Mouse (Mus musculus) midbrain, postnatal 0 days (tissue): ENCODE results near the gene Syne1. TPM values are rescaled to one million over a fixed set of nuclear protein-coding genes. Genes with fewer than 3 reads are reported as not detected.

Experiments
- ATAC-seq: fragments of 200-750 bp; cut with Nextera tagmentation; 2 replicates; pipeline ENCODE4 v1.8.0; 2017; ENCODE audit warnings: moderate number of reproducible peaks, mild to moderate bottlenecking, moderate TSS enrichment, moderate library complexity; ENCODE audit not compliant: low FRiP score
- DNase-seq: peaks from one replicate; pipeline ENCODE4 v3.0.0-alpha.2; 2015; ENCODE audit warnings: low spot score
- H3K27ac ChIP-seq: fragments of 300-500 bp; sonication (generic); 2 replicates; pipeline ENCODE4 v1.5.1; 2014; ENCODE audit warnings: low read depth, mild to moderate bottlenecking, low read length, mixed read lengths
- H3K27me3 ChIP-seq: fragments of 300-500 bp; sonication (generic); 2 replicates; pipeline ENCODE4 v1.6.1; 2014; ENCODE audit warnings: low read length, control low read depth, mixed read lengths; ENCODE audit not compliant: insufficient read depth
- H3K36me3 ChIP-seq: fragments of 300-500 bp; sonication (generic); 2 replicates; pipeline ENCODE4 v1.6.1; 2014; ENCODE audit warnings: low read length, control low read depth, mixed read lengths; ENCODE audit not compliant: insufficient read depth
- H3K4me1 ChIP-seq: fragments of 300-500 bp; sonication (generic); 2 replicates; pipeline ENCODE4 v1.6.1; 2014; ENCODE audit warnings: mild to moderate bottlenecking, control low read depth, antibody characterized with exemption, low read length, mixed read lengths; ENCODE audit not compliant: insufficient read depth
- H3K4me2 ChIP-seq: fragments of 300-500 bp; sonication (generic); 2 replicates; pipeline ENCODE4 v1.6.1; 2014; ENCODE audit warnings: low read depth, mild to moderate bottlenecking, low read length, mixed read lengths; ENCODE audit not compliant: poor library complexity, severe bottlenecking
- H3K4me3 ChIP-seq: fragments of 300-500 bp; sonication (generic); 2 replicates; pipeline ENCODE4 v1.5.1; 2014; ENCODE audit warnings: low read depth, mild to moderate bottlenecking, low read length, moderate library complexity
- H3K9ac ChIP-seq: fragments of 300-500 bp; sonication (generic); replicated peaks from 2 replicates; pipeline ENCODE4 v1.6.1; 2014; ENCODE audit warnings: mild to moderate bottlenecking, low read length, moderate library complexity, mixed read lengths; ENCODE audit not compliant: poor library complexity, severe bottlenecking
- H3K9me3 ChIP-seq: fragments of 300-500 bp; sonication (generic); 2 replicates; pipeline ENCODE4 v1.6.1; 2016; ENCODE audit warnings: low read length, control low read depth
- CTCF ChIP-seq: IDR thresholded peaks from 2 replicates; pipeline ENCODE4 v1.5.1; 2016; ENCODE audit warnings: antibody characterized with exemption, mild to moderate bottlenecking
- WGBS: fragments of 180-500 bp; shearing (Covaris S2); extraction: QIAGEN DNeasy Blood & Tissue Kit; methylation state at CpG from one replicate; pipeline ENCODE4 v1.1.7; 2014; 5-methylcytosine and 5-hydroxymethylcytosine counted together
- polyA plus RNA-seq: library from polyadenylated mRNA; unstranded; fragments of >200 nt; fragmentation: Nextera tagmentation; extraction: Ambion mirVana; gene quantifications from 2 replicates; pipeline ENCODE4 v1.2.1, GENCODE M21; 2015
- total RNA-seq: library from RNA; depleted of rRNA; stranded (reverse); fragments of >200 nt; gene quantifications from 2 replicates; pipeline ENCODE4 v1.2.3, GENCODE M21; 2014

The Syne1 gene
- total and polyA plus RNA-seq, 2 experiments from 2014 or later: 18.6 to 99.3 TPM

GRCm38 (mm10) chr10:5028301-5028700 lies 523.0 kb downstream of the Syne1 start:
- no peak for ATAC-seq
- DNase-seq: no peak
- TF ChIP-seq CTCF: no peak
- Histone ChIP-seq H3K27me3 (no peaks in the 10 kb centered on the region), H3K4me1 (no peaks in the 10 kb centered on the region), H3K27ac (no peak overlapping the region), H3K9me3 (no peaks in the 10 kb centered on the region), H3K4me2 (no peak overlapping the region), H3K36me3 (peaks cover 19% of the 10 kb centered on the region), H3K4me3 (no peak overlapping the region), H3K9ac (no peak overlapping the region)
- WGBS: 92% methylated on average over 9 of the region's 9 CpGs

GRCm38 (mm10) chr10:5027208-5027607 lies 524.1 kb downstream of the Syne1 start:
- no peak for DNase-seq
- H3K9ac ChIP-seq: no peak overlapping the region
- peaks cover 16% of the 10 kb centered on the region for H3K36me3 ChIP-seq
- no peaks in the 10 kb centered on the region for H3K9me3 ChIP-seq
- H3K27me3 ChIP-seq: no peaks in the 10 kb centered on the region
- no peak overlapping the region for H3K4me2 ChIP-seq
- no peak for ATAC-seq
- H3K27ac ChIP-seq: no peak overlapping the region
- H3K4me1 ChIP-seq: no peaks in the 10 kb centered on the region
- TF ChIP-seq CTCF: no peak
- H3K4me3 ChIP-seq: no peak overlapping the region
- 83% methylated on average over 1 of the region's 1 CpGs for WGBS

GRCm38 (mm10) chr10:5025906-5026305 lies 525.4 kb downstream of the Syne1 start:
- Histone ChIP-seq H3K36me3 (peaks cover 14% of the 10 kb centered on the region), H3K4me3 (no peak overlapping the region), H3K9ac (no peak overlapping the region), H3K4me1 (no peaks in the 10 kb centered on the region), H3K27ac (no peak overlapping the region), H3K4me2 (no peak overlapping the region), H3K9me3 (no peaks in the 10 kb centered on the region), H3K27me3 (no peaks in the 10 kb centered on the region)
- DNase-seq: no peak
- WGBS: 95% methylated on average over 4 of the region's 4 CpGs
- ATAC-seq: no peak
- no peak for TF ChIP-seq CTCF

- peaks cover 3% of the 10 kb centered on the region; the same call in 1 of the 2 replicates for H3K36me3 ChIP-seq
- no peak overlapping the region for H3K4me3 ChIP-seq
- H3K27ac ChIP-seq: no peak overlapping the region
- no peak overlapping the region for H3K4me2 ChIP-seq
- no peaks in the 10 kb centered on the region for H3K9me3 ChIP-seq
- ATAC-seq: 0 out of 2 replicates have a peak, but pooled peaks have one; percentile 13
- TF ChIP-seq CTCF: no peak
- no peaks in the 10 kb centered on the region for H3K27me3 ChIP-seq
- no peak for DNase-seq
- no peaks in the 10 kb centered on the region; the same call in 1 of the 2 replicates for H3K4me1 ChIP-seq
- 38% methylated on average over 1 of the region's 1 CpGs for WGBS
- H3K9ac ChIP-seq: no peak overlapping the region
Observed at GRCm38 (mm10) chr10:5017148-5017547, 534.1 kb downstream of the Syne1 start.

GRCm38 (mm10) chr10:5014976-5015375 lies 536.3 kb downstream of the Syne1 start:
- H3K4me2 ChIP-seq: no peak overlapping the region

GRCm38 (mm10) chr10:5012004-5012403 lies 539.3 kb downstream of the Syne1 start:
- Histone ChIP-seq H3K36me3 (no peaks in the 10 kb centered on the region), H3K9me3 (no peaks in the 10 kb centered on the region), H3K4me3 (no peak overlapping the region), H3K4me2 (no peak overlapping the region), H3K4me1 (no peaks in the 10 kb centered on the region; the same call in 1 of the 2 replicates), H3K27ac (no peak overlapping the region), H3K9ac (no peak overlapping the region), H3K27me3 (no peaks in the 10 kb centered on the region)
- TF ChIP-seq CTCF: no peak
- no peak for ATAC-seq
- no peak for DNase-seq

More at GRCm38 (mm10) chr10:5014976-5015375, 536.3 kb downstream of the Syne1 start:
- ATAC-seq (no peak), DNase-seq (no peak)
- Histone ChIP-seq H3K9me3 (no peaks in the 10 kb centered on the region), H3K9ac (no peak overlapping the region), H3K27me3 (no peaks in the 10 kb centered on the region), H3K4me3 (no peak overlapping the region), H3K27ac (no peak overlapping the region), H3K36me3 (no peaks in the 10 kb centered on the region), H3K4me1 (no peaks in the 10 kb centered on the region; the same call in 1 of the 2 replicates)
- TF ChIP-seq CTCF: no peak
- 100% methylated on average over 1 of the region's 1 CpGs for WGBS
